Mouse (Mus musculus): ENCODE measurements around the gene Trp53i13.

Trp53i13 gene

GRCm38 (mm10) chr11:77491502-77492291 lies 24.1 kb downstream of the Trp53i13 start:
- DNase-seq = peak; percentile 79

- peak; percentile 92 for DNase-seq
Observed at GRCm38 (mm10) chr11:77491123-77491501, 24.7 kb downstream of the Trp53i13 start.

- DNase-seq = peak; percentile 2
Observed at GRCm38 (mm10) chr11:77490451-77490850, 25.3 kb downstream of the Trp53i13 start.

GRCm38 (mm10) chr11:77489591-77490235 lies 26.1 kb downstream of the Trp53i13 start, which contains the start of gene Ankrd13b:
Ankrd13b (minus strand) TSS chr11:77489678.
- DNase-seq = peak; percentile 86

- peak; percentile 17 for DNase-seq
Observed at GRCm38 (mm10) chr11:77488771-77489581, 26.8 kb downstream of the Trp53i13 start.

- peak; percentile 27 for DNase-seq
Observed at GRCm38 (mm10) chr11:77486798-77487197, 29.0 kb downstream of the Trp53i13 start.

GRCm38 (mm10) chr11:77485229-77485628 lies 30.6 kb downstream of the Trp53i13 start:
- DNase-seq = no peak

GRCm38 (mm10) chr11:77483510-77484255 lies 32.1 kb downstream of the Trp53i13 start:
- DNase-seq = no peak

- DNase-seq = no peak
Observed at GRCm38 (mm10) chr11:77483043-77483442, 32.7 kb downstream of the Trp53i13 start.

- peak; percentile 20 for DNase-seq
Observed at GRCm38 (mm10) chr11:77476895-77477294, 38.9 kb downstream of the Trp53i13 start.

GRCm38 (mm10) chr11:77476216-77476615 lies 39.6 kb downstream of the Trp53i13 start:
- peak; percentile 6 for DNase-seq

- no peak for DNase-seq
Observed at GRCm38 (mm10) chr11:77472775-77473174, 43.0 kb downstream of the Trp53i13 start.

- DNase-seq = no peak
Observed at GRCm38 (mm10) chr11:77471407-77471806, 44.4 kb downstream of the Trp53i13 start.

- no peak for DNase-seq
Observed at GRCm38 (mm10) chr11:77468397-77468796, 47.4 kb downstream of the Trp53i13 start.

- DNase-seq = peak; percentile 79
Observed at GRCm38 (mm10) chr11:77467784-77468183, 48.0 kb downstream of the Trp53i13 start.

- peak; percentile 87 for DNase-seq
Observed at GRCm38 (mm10) chr11:77467157-77467556, 48.6 kb downstream of the Trp53i13 start.

GRCm38 (mm10) chr11:77466544-77466943 lies 49.2 kb downstream of the Trp53i13 start:
- DNase-seq = no peak

GRCm38 (mm10) chr11:77465111-77465510 lies 50.7 kb downstream of the Trp53i13 start:
- DNase-seq = no peak

- DNase-seq = no peak
Observed at GRCm38 (mm10) chr11:77464684-77465083, 51.1 kb downstream of the Trp53i13 start.

- DNase-seq = no peak
Observed at GRCm38 (mm10) chr11:77463786-77464185, 52.0 kb downstream of the Trp53i13 start.

GRCm38 (mm10) chr11:77463101-77463445 lies 52.7 kb downstream of the Trp53i13 start:
- no peak for DNase-seq

GRCm38 (mm10) chr11:77462283-77463100 lies 53.3 kb downstream of the Trp53i13 start, which contains the start of gene Coro6:
Coro6 (plus strand) TSS chr11:77462411.
- peak; percentile 89 for DNase-seq
